Mouse (Mus musculus) right cerebral cortex, adult 2 months (tissue): ENCODE measurements around the gene Ugt1a6a.
"Not testable (repeated sequence)": the region's sequence is repeated elsewhere in the genome, so short reads cannot be mapped to it uniquely, and the experiment has no call there.

Experiments
- DNase-seq, 2 experiments: peaks; one replicate each; pipeline ENCODE4 v3.0.0; 2021 to 2022; ENCODE audit warnings: low spot score in 2 of 2

The Ugt1a6a gene

DNA sequence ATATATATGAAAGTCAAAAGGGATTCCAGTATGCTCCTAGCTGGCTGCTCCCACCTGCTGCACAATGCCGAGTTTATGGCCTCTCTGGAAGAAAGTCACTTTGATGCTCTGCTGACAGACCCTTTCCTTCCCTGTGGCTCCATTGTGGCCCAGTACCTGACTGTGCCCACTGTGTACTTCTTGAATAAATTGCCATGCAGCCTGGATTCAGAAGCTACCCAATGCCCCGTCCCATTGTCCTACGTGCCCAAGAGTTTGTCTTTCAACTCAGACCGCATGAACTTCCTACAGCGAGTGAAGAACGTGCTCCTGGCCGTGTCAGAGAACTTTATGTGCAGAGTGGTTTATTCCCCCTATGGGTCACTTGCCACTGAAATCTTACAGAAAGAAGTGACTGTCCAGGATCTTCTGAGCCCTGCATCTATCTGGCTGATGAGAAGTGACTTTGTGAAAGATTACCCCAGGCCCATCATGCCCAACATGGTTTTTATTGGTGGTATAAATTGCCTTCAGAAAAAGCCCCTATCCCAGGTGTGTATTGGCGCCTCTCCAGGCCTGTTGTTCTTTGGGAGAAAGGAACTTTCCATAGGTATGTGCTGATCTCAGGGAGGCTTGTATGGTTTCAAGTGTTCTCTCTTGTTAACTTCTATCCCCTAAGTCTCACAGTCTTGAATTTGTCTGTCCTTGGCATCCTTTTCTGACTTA, 77.9 kb downstream of the Ugt1a6a start:
- no peak for DNase-seq

DNA sequence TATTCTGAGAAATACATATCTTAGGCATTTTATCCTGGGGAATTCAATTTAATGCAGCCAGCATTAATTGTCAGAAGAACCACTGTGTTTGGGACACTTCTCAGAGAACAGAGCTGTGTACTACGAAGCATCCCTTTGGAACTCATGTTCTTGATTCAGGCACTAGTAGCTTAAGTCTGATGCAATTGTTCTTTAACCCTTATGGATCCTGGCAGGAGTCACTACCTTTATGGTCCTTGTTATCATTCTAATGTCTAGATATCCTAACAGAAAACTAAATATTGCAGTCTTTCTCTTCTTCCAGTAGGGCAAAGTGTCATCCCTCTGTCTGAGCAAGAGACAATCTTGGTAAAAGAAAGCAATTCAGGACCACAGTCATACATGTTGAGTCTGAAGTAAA, 78.5 kb downstream of the Ugt1a6a start:
- no peak for DNase-seq

DNA sequence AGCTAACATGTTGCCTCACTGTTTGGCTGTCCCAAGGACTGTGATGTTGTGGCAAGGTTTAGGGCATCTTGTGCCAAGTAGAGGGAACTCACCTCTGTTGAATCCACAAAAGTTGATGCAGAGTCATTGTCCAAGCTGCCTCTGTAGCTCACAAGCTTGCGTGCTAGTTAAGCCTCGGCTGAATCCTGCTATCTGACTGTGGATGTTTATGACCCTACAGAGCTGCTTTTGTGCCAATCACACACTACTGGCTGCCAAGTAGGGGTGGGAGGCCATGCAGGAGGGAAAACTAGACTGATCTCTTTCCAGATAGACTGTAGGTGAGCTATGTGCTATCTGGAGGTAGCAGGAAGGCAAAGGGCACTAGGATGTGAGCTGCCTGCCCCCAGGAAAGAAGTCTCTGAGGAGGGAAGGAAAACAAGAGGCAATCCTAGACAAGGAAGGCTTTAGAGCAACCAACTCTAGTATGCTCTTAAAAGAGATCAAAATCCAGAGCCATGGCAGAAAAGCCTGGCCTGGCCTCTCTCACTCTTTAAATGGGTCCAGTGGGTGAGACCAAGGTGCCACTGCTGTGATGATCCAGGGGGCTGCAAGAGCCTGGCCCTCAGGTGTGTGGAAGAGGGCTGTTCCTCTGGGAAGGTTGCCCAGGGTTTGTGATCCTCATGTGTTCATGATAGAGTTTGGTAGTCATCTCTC, 79.3 kb downstream of the Ugt1a6a start:
- DNase-seq = no peak

DNA sequence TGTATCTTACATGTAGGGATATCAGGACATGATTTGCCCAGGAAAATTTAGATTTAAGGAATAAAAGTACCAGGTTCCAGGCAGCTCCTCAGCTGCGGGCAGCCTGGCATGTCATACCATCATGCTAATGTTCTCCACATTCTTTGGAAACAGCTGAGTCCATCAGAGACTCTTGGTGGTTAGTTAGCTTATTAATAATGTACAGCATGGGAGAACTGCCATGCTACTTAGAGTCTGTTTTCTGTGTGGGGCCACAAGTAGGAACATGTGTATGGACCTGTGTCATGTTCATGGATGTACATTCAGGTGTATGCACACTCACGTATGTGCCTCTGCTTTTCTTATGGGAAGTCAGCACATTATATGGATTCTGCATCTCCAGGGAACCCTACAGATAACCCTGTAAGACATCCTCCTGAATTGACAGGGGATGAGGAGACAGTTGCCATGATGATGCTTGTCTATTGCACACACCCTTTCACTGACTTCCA, 79.9 kb downstream of the Ugt1a6a start:
- no peak for DNase-seq

DNA sequence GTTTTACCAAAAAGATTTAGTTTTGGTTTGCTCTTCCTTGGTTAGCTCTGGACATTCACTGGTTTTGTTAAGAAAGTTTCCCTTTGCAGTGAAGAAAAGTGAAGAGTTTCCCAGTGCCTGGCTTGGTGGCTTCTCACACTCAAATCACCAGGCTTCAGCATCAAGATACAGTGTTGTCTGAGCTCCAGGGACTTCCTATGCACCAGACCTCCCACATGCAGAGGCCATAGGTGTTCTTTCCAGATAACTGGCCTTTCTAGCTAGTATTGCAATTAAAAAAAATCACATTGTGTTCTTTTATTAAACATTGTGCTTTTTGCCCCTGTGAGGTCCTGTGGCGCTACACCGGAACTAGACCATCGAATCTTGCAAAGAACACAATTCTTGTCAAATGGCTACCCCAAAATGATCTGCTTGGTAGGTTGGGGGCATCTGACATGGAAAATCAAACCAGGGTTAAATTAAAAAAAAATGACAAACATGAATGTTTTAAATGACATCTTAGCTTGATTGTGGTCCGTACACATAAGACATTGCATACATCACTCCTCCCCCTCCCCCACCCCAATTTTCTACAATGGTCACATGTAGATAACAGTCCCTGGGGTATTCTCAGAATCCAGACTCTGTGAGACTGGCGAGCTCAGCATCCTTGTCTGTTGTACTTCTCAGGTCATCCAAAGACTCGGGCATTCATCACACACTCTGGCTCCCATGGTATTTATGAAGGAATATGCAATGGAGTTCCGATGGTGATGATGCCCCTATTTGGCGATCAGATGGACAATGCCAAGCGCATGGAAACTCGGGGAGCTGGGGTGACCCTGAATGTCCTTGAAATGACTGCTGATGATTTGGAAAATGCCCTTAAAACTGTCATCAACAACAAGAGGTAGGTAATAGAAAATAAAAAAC, 81.1 kb downstream of the Ugt1a6a start:
- DNase-seq = no peak

DNA sequence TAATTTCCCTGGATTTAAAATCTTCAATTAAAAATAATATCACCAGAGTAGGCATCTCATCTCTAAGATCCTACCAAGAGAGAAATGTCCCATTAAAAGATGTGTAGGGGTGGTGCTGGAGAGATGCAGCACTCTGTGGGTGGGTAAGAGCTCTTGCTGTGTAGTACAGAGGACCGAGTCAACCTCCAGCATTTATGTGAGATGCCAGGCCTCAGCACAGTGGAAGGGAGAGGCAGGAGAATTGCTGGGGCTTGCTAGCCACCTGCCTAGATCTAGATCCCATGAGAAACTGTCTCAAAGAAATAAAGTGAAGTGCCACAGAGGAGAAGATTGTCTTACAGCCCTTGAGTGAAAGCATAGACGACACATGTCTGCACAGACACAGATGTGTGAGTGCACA, 81.9 kb downstream of the Ugt1a6a start:
- DNase-seq = no peak

DNA sequence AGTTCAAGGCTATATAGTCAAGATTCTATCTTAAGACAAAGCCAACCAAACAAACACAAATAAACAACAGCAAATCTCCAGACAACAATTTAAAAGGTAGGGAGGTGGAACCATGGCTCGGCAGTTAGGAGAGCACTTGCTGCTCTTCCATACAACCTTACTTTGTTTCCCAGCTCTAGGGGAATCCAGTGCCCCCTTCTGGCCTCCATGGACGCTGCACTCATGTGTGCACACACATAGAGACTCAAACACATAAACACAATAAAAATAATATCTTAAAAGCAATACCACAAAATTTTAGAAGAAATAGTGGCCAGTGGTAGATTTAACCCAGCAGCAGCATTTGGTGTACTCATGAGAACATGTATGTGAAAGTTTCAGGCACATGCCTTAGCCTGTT, 82.5 kb downstream of the Ugt1a6a start:
- no peak for DNase-seq

DNA sequence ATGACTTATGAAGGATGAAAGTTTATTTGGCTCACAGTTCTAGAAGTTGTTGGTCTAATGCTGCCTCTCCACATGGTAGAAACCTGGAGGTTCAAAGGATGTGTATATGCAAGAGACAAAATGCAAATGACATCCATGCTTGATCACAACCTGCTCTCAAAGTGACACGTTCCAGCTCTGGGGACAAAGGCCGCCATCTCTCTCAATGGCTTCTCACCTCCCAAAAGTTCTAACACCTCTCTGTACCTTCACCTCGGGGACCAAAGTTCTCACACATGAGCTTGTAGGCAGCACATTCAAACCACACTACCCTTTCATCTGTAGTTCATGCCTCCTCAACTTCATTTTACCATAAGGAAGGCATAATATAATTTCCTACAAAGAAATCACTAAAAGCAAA, 83.0 kb downstream of the Ugt1a6a start:
- DNase-seq = no peak

DNA sequence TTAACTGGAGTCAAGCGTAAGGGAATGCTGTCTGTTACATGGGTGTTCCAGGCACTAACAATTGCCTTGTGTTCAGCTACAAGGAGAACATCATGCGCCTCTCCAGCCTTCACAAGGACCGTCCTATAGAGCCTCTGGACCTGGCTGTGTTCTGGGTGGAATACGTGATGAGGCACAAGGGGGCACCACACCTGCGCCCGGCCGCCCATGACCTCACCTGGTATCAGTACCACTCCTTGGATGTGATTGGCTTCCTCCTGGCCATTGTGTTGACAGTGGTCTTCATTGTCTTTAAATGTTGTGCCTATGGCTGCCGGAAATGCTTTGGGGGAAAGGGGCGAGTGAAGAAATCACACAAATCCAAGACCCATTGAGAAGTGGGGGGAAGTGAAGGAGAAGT, 83.4 kb downstream of the Ugt1a6a start:
- no peak for DNase-seq

DNA sequence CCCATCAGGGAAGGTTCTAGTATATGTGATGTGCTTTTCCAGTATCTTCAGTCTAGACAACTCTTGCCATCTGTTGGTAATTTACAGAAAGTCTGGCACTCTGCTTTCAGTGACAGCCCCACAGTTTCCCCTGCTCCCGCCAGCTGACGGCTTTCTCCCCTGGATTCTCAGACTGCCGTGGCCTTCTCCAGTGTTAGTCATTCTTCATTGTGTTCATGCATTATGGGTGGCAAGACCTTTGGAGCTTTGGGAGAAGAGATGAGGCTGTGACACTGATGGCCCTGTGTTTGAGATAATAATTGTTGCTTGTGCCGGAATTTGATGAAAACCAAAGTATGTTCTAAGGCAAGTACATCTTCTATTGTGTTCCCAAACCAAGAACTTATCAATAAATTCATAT, 84.0 kb downstream of the Ugt1a6a start:
- no peak for DNase-seq

DNA sequence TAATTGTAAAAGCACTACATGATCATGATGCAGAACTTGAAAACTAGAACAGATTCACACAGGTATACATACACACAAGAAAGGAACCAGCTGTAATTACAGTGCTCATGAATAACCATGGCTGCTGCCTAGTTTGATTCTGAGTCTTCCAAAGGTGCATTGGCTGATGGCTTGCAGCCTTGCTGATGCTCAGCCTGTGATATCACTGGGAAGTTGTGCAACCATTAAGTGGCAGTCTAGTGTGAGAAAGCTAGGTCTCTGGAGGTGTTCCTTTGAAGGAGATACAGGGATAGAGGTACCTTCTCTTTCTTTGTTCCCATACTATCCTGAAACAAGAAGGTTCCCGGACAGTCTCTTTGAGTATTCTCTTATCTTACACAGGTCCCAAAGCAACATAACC, 84.4 kb downstream of the Ugt1a6a start:
- DNase-seq = no peak

DNA sequence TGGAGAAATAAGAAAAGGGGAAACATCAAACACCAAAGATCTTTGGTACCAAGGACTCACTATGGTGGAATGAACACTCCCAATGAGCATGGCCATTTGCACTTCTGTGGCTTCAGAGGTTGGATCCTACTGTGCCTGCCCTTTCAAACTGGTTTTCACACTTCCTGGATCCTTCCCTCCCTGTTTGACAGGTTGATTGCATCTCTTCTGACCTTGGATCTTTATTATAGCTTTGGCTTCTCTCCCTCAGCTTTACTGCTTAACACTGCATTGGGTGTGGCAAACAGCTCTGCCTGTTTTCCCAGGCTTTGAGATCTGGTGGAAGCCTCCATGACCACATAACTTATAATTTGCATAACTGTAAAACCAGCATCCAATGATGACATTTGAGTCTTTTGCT, 85.7 kb downstream of the Ugt1a6a start:
- no peak for DNase-seq

DNA sequence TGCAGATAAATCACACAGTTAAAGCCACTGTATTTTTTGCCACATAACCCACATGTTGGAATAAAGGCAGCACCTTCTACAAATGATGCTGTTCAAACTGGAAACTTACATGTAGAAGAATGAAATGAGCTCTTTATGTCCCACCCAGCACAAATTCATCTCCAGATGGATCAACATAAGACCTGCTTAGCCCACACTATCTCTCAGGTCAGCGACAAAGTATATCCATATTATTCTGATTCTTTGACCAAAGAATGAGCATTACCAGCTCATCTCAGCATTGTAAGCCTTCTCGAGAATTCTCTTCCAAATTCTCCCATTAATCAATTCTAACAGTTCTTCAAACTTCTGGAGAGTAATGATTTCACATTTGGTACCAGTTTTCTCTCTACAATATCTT, 87.6 kb downstream of the Ugt1a6a start:
- no peak for DNase-seq

DNA sequence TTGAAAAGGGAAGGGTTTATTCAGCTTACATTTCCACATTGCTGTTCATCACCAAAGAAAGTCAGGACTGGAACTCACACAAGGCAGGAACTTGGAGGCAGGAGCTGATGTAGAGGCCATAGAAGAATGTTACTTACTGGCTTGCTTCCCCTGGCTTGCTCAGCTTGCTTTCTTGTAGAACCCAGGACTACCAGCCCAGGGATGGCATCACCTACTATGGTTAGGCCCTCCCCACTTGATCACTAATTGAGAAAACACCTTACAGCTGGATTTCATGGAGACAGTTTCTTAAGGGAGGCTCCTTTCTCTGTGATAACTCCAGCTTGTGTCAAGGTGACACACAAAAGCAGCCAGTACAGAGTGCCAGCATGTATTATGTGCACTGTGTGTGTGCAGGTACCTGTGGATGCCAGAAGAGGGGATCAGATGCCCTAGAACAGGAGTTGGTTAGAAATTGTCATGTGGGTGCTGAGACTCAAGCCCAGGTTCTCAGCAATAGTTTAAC, 88.5 kb downstream of the Ugt1a6a start:
- not testable (repeated sequence) for DNase-seq

DNA sequence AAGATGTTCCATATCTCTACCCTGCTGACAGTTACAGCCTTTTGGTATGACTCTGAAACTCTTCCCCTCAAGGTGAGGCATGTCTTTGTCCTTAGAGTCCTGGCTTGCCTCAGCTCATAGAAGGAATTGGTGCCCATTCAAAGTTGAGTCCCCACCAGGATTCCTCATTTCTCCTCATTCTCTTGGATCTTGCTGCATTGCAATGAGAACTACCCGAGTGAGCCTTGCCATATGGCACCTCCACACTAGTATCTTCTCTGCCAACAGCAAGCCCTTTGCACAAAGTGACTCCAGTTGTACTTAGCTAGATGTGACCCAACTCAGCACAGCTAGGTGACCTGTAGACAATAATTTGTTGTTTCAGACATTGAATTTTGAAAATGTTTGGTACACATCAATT, 89.0 kb downstream of the Ugt1a6a start:
- DNase-seq = no peak

DNA sequence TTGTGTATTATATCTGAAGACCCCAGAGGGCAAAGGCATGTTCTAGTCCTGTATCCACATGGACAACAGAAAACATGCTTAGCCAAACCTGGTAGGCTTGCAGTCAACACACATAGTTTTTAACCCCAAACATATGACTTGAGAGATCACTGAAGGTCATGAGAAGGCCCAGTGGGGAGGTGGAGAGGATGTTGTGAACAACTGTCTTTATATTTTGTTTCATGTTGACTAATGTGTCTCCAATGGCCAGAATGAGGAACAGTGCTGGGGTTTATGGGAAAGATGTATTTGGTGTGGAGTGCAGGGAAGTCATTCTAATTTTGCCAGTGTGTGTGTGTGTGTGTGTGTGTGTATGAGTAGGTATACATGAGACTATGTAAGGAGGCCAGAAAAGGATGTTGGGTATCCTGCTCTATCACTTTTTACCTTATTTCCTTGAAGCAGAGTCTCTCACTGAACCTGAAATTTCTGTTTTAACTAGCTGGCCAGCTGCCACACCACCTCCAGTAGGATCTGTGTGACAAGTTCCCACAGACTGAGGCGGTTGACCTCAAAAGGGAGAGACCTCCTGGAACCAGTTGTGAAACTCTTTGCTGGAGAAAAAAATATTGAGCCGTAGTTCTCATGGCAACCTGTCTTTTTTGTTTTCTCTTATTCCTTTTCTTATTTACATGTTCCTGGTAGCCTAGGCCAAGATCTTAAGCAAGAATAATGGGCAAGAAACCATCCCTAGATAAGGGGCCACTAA, 89.6 kb downstream of the Ugt1a6a start:
- DNase-seq = no peak

DNA sequence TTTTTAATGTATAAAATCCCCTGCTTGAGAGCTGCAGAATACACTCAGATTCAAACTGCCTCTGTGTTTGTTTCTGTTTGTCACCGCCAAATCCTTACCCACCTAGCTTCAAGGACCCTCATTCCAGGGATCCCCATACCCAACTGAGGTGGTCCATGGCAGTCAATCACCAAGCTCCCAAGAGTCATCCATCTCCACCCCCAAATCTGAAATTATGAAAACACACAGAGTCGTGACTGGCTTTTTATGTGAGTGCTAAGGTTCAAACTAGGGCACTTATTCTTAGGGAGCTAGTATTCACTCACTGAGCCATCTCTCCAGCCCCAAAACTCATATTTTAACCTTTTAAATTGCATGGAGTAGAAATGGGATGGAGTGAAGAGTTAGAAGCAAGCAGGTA, 90.7 kb downstream of the Ugt1a6a start:
- DNase-seq = not testable (repeated sequence)

DNA sequence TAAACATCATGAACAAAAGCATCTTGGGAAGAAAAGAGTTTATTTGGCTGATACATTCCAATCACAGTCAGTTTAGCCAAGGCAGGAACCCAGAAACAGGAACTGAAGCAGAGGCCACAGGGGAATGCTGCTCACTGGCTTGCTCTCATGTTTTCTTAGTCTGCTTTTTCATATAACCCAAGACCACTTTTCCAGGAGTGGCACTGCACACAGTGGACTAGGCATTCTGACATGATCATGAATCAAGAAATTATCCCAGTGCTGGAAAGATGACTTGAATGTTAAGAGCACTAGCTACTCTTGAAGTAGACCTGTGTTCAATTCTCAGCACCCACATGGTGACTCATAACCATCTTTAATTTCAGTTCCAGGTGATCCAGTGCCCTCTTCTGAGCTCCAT, 91.1 kb downstream of the Ugt1a6a start:
- no peak for DNase-seq

DNA sequence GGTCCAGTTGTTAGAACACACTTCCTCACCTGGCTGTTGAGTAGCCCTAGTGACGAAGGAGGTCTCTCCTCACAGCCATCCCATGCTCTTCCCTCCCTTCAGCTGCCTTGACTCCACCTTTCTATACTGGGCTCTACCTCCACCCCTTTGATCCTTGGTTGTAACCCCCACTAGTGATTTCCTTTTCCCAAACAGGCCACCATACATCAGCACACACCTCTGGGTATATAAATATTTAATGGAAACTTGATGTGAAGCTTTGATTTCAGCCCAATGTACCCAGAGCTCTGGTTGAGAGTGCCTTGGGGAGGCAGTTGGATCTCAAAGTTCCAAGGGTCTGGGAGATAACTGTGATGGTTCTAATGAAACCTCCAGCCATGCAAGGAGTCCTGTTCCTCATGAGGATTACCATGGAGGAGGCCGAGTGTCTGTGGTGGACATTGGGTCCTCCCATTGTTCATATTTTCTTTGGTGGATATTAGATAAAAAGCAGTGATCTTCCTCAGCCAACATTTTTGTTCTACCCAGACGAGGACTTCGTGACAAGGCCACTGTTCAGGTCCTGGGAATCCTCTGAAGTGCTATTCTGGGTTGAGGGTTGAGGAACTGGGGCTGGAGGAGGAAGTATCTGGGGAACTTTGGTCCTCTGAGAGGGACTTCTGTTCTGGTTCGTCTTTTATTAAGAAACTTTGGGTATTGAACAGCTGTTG, 92.2 kb downstream of the Ugt1a6a start, which contains the start of gene Mroh2a:
Gene Mroh2a (plus strand): TSS at position 317 of the 710 bp plus-strand sequence.
- no peak for DNase-seq

DNA sequence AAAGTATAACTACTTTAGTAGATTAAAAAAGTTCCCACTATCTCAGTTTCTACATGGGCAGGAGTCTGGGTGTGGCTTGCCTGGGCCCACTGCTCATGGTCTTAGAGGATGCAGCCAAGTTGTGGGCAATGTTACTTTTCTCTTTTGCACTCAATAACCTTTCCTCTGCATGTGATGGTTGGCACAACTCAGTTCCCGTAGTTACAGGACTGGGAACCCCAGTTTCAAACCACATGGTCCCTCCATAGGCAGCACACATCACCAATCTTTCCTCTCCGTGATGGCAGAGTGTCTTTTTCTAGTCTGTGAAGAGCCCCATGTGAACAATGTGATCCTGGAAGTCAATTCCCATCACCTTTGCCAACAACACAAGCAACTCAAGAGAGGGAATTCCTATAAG, 92.9 kb downstream of the Ugt1a6a start:
- no peak for DNase-seq

DNA sequence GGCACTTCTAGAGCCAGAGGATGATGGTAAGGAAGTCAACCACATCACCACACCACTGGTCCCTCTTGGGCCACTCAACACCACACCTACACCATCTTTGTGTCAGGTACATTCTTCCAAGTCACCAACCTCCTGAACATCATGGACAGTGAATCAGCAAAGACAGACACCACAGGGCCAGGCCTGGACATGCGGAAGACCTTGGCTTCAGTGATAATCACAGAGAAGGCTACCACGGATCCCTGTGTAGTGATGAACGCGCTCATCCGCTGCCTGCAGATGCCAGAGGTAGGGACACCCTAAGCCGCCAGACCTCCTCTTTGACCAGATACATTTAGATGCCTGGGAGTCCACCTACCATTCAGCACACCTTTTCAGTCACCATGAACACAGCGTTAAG, 93.5 kb downstream of the Ugt1a6a start:
- DNase-seq = no peak
